Mouse (Mus musculus) heart, adult 2 months (tissue): Measurements from ENCODE around the gene Shroom3. TPM values are rescaled to one million over a fixed set of nuclear protein-coding genes. Genes with fewer than 3 reads are reported as not detected.

Source experiments
- DNase-seq, 2 experiments: peaks; one replicate each; pipeline ENCODE4 v3.0.0; 2021
- H3K27ac ChIP-seq: fragments of 200-600 bp; 2 replicates; pipeline ENCODE4 v1.8.1; 2022
- H3K27me3 ChIP-seq: fragments of 200-500 bp; 2 replicates; pipeline ENCODE4 v1.6.1; 2012; ENCODE audit warnings: mild to moderate bottlenecking, low read length, inconsistent platforms, mixed read lengths; ENCODE audit not compliant: control insufficient read depth, insufficient read depth
- H3K36me3 ChIP-seq: fragments of 200-500 bp; 2 replicates; pipeline ENCODE4 v1.6.1; 2012; ENCODE audit warnings: low read length, inconsistent platforms; ENCODE audit not compliant: control insufficient read depth, insufficient read depth
- H3K4me1 ChIP-seq: fragments of 200-500 bp; 2 replicates; pipeline ENCODE4 v1.6.1; 2011; ENCODE audit warnings: low read length; ENCODE audit not compliant: control insufficient read depth, insufficient read depth
- H3K4me3 ChIP-seq: fragments of 200-600 bp; 2 replicates; pipeline ENCODE4 v1.8.1; 2022
- H3K79me2 ChIP-seq: fragments of 200-500 bp; replicated peaks from 2 replicates; pipeline ENCODE4 v1.6.1; 2012; ENCODE audit warnings: mild to moderate bottlenecking, inconsistent platforms, low read length, moderate library complexity, mixed read lengths; ENCODE audit not compliant: control insufficient read depth, insufficient read depth
- H3K9ac ChIP-seq: fragments of 200-500 bp; 2 replicates; pipeline ENCODE4 v1.6.1; 2012; ENCODE audit warnings: low read depth, mild to moderate bottlenecking, control low read depth, inconsistent platforms, low read length, mixed read lengths
- CTCF ChIP-seq: fragments of 200-600 bp; IDR thresholded peaks from 2 replicates; pipeline ENCODE4 v1.8.1; 2022; ENCODE audit warnings: antibody characterized with exemption, mild to moderate bottlenecking, moderate library complexity
- EP300 ChIP-seq: fragments of 200-500 bp; IDR thresholded peaks from 2 replicates; pipeline ENCODE4 v1.6.1; 2011; ENCODE audit warnings: low read depth, low read length, control low read depth; ENCODE audit not compliant: insufficient read depth
- POLR2A ChIP-seq: fragments of 200-500 bp; IDR thresholded peaks from 2 replicates; pipeline ENCODE4 v1.6.1; 2011; ENCODE audit warnings: mild to moderate bottlenecking, low read depth, low read length, control low read depth; ENCODE audit not compliant: insufficient read depth
- WGBS: fragments of 180-500 bp; shearing (Covaris S2); methylation state at CpG from one replicate; pipeline ENCODE4 v1.1.7; 2018; 5-methylcytosine and 5-hydroxymethylcytosine counted together
- intact Hi-C: fragments of 180-260 bp; cut with DNase I; formaldehyde crosslinking; loops from one replicate; pipeline ENCODE4 v1.15.1; 2025
- polyA plus RNA-seq: library from polyadenylated mRNA; depleted of rRNA; stranded (reverse); fragments of >200 nt; gene quantifications from 2 replicates; pipeline ENCODE4 v1.2.3, GENCODE M21; 2012
- total RNA-seq, 2 experiments: library from RNA; stranded (reverse); gene quantifications; 2 replicates each; pipeline ENCODE4 v1.2.3; 2021

Shroom3 gene
- total and polyA plus RNA-seq, 3 experiments = 32.8 to 38.5 (median 32.8) TPM

- intact Hi-C loops = no loop called here
- DNase-seq = no peak
- WGBS = 80% methylated on average over 3 of the region's 3 CpGs
- no peak overlapping the region for H3K27ac ChIP-seq
- no peak overlapping the region for H3K4me3 ChIP-seq
- no peaks in the 10 kb centered on the region for H3K27me3 ChIP-seq
- peaks cover 2% of the 10 kb centered on the region for H3K4me1 ChIP-seq
- TF ChIP-seq CTCF (no peak), POLR2A (no peak), EP300 (no peak)
- no peaks in the 10 kb centered on the region for H3K79me2 ChIP-seq
- no peak overlapping the region for H3K9ac ChIP-seq
- peaks cover 2% of the 10 kb centered on the region; the same call in 1 of the 2 replicates for H3K36me3 ChIP-seq
These were observed 193.9 kb downstream of the Shroom3 start for GRCm38 (mm10) chr5:92877104-92877503.

GRCm38 (mm10) chr5:92880393-92880792 lies 197.2 kb downstream of the Shroom3 start:
- TF ChIP-seq CTCF = no peak
- no peak for TF ChIP-seq POLR2A
- no peak for TF ChIP-seq EP300
- WGBS = 70% methylated on average over 2 of the region's 2 CpGs
- H3K4me1 ChIP-seq = peaks cover 2% of the 10 kb centered on the region
- no peaks in the 10 kb centered on the region for H3K79me2 ChIP-seq
- H3K36me3 ChIP-seq = peaks cover 2% of the 10 kb centered on the region; the same call in 1 of the 2 replicates
- H3K9ac ChIP-seq = no peak overlapping the region
- no peak overlapping the region for H3K4me3 ChIP-seq
- no peak overlapping the region for H3K27ac ChIP-seq
- intact Hi-C loops = no loop called here
- no peaks in the 10 kb centered on the region for H3K27me3 ChIP-seq
- no peak for DNase-seq

GRCm38 (mm10) chr5:92880893-92881292 lies 197.7 kb downstream of the Shroom3 start:
- H3K79me2 ChIP-seq = no peaks in the 10 kb centered on the region
- TF ChIP-seq EP300 (no peak), CTCF (no peak), POLR2A (no peak)
- 27% methylated on average over 4 of the region's 4 CpGs for WGBS
- intact Hi-C loops = no loop called here
- no peak overlapping the region for H3K4me3 ChIP-seq
- H3K27ac ChIP-seq = no peak overlapping the region
- DNase-seq = no peak
- peaks cover 2% of the 10 kb centered on the region; the same call in 1 of the 2 replicates for H3K36me3 ChIP-seq
- H3K27me3 ChIP-seq = no peaks in the 10 kb centered on the region
- H3K4me1 ChIP-seq = peaks cover 2% of the 10 kb centered on the region
- H3K9ac ChIP-seq = no peak overlapping the region

GRCm38 (mm10) chr5:92886141-92886540 lies 202.9 kb downstream of the Shroom3 start:
- Histone ChIP-seq H3K9ac (no peak overlapping the region), H3K79me2 (no peaks in the 10 kb centered on the region), H3K4me1 (peaks cover 4% of the 10 kb centered on the region; the same call in 1 of the 2 replicates), H3K36me3 (peaks cover 8% of the 10 kb centered on the region; the same call in 1 of the 2 replicates), H3K27me3 (no peaks in the 10 kb centered on the region), H3K27ac (no peak overlapping the region), H3K4me3 (no peak overlapping the region)
- peak; percentile 30 for DNase-seq
- TF ChIP-seq CTCF (no peak), EP300 (no peak), POLR2A (no peak)
- intact Hi-C loops = no loop called here
- WGBS = 31% methylated on average over 4 of the region's 4 CpGs

- Histone ChIP-seq H3K79me2 (no peaks in the 10 kb centered on the region), H3K4me1 (peaks cover 4% of the 10 kb centered on the region; the same call in 1 of the 2 replicates), H3K9ac (no peak overlapping the region), H3K4me3 (no peak overlapping the region), H3K27ac (peak overlapping the region; percentile 54), H3K36me3 (peaks cover 8% of the 10 kb centered on the region; the same call in 1 of the 2 replicates), H3K27me3 (no peaks in the 10 kb centered on the region)
- no peak for TF ChIP-seq POLR2A
- no peak for TF ChIP-seq EP300
- TF ChIP-seq CTCF = no peak
- WGBS = 17% methylated on average over 3 of the region's 3 CpGs
- DNase-seq = peak in 1 of 2 experiments; percentile 45
- intact Hi-C loops = no loop called here
These were observed 204.3 kb downstream of the Shroom3 start for GRCm38 (mm10) chr5:92887501-92887900.

- TF ChIP-seq POLR2A (no peak), EP300 (peak; percentile 57; the same call in 1 of the 2 replicates)
- 42% methylated on average over 8 of the region's 8 CpGs for WGBS
- intact Hi-C loops = no loop called here
- Histone ChIP-seq H3K9ac (no peak overlapping the region), H3K79me2 (no peaks in the 10 kb centered on the region), H3K27me3 (no peaks in the 10 kb centered on the region), H3K4me3 (no peak overlapping the region), H3K36me3 (peaks cover 8% of the 10 kb centered on the region; the same call in 1 of the 2 replicates), H3K4me1 (peaks cover 4% of the 10 kb centered on the region; the same call in 1 of the 2 replicates), H3K27ac (peak overlapping the region; percentile 48)
- peak; percentile 52 to 69 for DNase-seq
These were observed 205.5 kb downstream of the Shroom3 start for GRCm38 (mm10) chr5:92888628-92889241.
